Mouse (Mus musculus): ENCODE results near the gene Tbc1d19. TPM values are rescaled to one million over a fixed set of nuclear protein-coding genes. Genes with fewer than 3 reads are reported as not detected.

Gene Tbc1d19
- polyA plus RNA-seq (2015; fragmentation: Nextera tagmentation; extraction: Ambion mirVana), result 3.3 and 3.7 TPM in 2 replicates

DNA sequence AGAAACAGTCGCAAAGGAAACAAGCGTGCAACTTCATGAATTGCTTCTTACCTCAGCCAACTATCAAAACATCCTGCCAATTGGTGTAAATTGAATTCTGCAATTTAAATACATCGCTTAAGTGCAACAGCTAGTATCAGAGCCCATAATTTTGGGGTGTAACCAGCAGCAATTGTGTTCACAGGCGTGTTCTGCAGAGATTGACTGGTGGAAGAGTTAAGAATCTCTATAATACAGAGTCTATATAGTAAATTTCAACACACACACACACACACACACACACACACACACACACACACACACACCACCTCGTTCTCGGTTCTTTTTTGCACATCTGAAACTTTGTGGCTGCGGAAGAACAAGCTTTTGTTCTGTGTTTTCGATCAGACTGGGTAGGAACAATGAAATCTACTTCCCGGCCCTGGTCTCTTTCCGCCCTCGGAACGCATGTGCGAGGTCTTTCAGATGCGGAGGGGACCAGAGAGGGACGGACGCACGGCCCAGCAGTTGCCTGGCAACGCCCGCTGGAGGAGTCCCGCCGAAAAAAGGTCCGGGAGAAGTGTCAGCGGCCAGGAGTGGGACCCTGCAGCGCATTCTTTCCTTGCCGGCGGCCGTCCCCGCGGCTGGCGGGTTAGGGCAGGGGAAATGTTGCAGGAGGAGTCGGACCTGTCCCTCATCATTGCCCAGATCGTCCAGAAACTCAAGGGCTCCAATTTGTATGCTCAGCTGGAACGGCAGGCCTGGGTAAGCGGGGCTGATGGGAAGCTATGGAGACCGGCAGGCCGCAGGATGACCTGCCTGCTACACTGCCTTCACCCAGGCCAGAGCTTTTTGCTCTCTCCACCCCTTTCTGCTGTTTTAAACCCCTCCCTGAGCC is at the start of gene Tbc1d19:
Gene Tbc1d19, plus strand, starts transcription at position 492 of the 877 bp plus-strand sequence.
- H3K27ac ChIP-seq (ENCODE audit: low read depth), result no peak within 1 kb of the TSS
- TF ChIP-seq EP300 (IDR thresholded peaks at IDR 0.05; ENCODE audit: low read depth), result no peak
- TF ChIP-seq CTCF (IDR thresholded peaks at IDR 0.05; ENCODE audit: low read depth), result no peak

DNA sequence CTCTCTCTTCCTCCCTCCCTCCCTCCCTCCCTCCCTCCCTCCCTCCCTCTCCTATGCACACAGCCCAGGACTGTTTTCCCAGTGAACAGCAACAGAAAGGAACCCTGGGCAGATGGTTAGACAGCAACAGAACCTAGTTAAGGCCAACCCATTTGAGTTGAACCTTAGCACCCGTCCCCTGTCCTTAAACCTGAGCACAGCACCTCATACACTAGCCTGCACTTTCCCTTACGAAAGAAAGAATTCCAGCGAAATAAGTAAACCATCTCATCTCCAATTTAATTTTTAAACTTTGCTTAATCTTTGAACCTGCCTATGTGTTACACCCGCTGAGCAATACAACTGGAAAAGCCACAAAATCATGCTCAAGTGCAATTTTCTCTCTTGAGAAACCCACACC is 49.5 kb upstream of the Tbc1d19 start:
- 72% methylated on average over 4 of the region's 4 CpGs for WGBS (ENCODE audit: insufficient replicate concordance)
- H3K9ac ChIP-seq (replicated peaks), result no peak overlapping the region
- H3K4me2 ChIP-seq (ENCODE audit: low read depth, low read length), result no peak overlapping the region
- no peaks in the 10 kb centered on the region for H3K4me1 ChIP-seq (ENCODE audit: insufficient read depth)
- ATAC-seq (no peak), DNase-seq (no peak)
- H3K9me3 ChIP-seq (ENCODE audit: low read length), result no peaks in the 10 kb centered on the region
- no peaks in the 10 kb centered on the region for H3K27me3 ChIP-seq (ENCODE audit: insufficient read depth, low read length)
- no peaks in the 10 kb centered on the region for H3K36me3 ChIP-seq (replicated peaks; ENCODE audit: insufficient read depth, low read length)
- TF ChIP-seq CTCF (IDR thresholded peaks at IDR 0.05; ENCODE audit: low read depth) (no peak), EP300 (IDR thresholded peaks at IDR 0.05; ENCODE audit: low read depth) (no peak)
- no peak overlapping the region for H3K27ac ChIP-seq (ENCODE audit: low read depth)
- H3K4me3 ChIP-seq (ENCODE audit: low read depth, low read length), result no peak overlapping the region

More for the DNA sequence above, at the start of gene Tbc1d19:
- Histone ChIP-seq H3K36me3 (replicated peaks; ENCODE audit: insufficient read depth, low read length) (no peaks in the 10 kb centered on the region), H3K4me3 (ENCODE audit: low read depth, low read length) (peak within 1 kb of the TSS; percentile 79), H3K4me2 (ENCODE audit: low read depth, low read length) (peak within 1 kb of the TSS; percentile 83), H3K9me3 (ENCODE audit: low read length) (no peaks in the 10 kb centered on the region), H3K9ac (replicated peaks) (peak within 1 kb of the TSS; percentile 60), H3K4me1 (ENCODE audit: insufficient read depth) (peaks cover 7% of the 10 kb centered on the region), H3K27me3 (ENCODE audit: insufficient read depth, low read length) (no peaks in the 10 kb centered on the region)
- 9% methylated on average over 36 of the region's 36 CpGs for WGBS (ENCODE audit: insufficient replicate concordance)
- DNase-seq (peak; percentile 78), ATAC-seq (peak; percentile 98)

DNA sequence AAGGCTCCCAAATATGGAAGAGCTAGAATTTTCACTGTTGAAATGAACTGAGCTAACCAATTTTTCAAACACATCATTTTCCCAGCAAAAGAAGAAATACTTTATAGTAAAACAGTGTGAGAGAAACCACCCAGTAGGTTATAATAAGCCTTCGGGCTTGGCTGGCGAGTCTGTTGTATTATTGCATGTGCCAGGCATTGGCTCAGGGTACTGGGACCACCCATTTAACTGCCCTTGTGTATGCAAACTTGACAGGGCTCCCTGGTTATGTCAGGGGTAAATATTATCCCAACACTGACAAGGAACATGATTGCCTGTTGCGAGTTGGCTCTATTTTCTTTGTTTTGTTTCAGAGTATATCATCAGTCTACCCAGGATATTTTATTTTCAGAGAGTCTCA is 48.5 kb upstream of the Tbc1d19 start:
- 77% methylated on average over 3 of the region's 3 CpGs for WGBS (ENCODE audit: insufficient replicate concordance)
- no peak for TF ChIP-seq EP300 (IDR thresholded peaks at IDR 0.05; ENCODE audit: low read depth)
- TF ChIP-seq CTCF (IDR thresholded peaks at IDR 0.05; ENCODE audit: low read depth), result no peak
- H3K27me3 ChIP-seq (ENCODE audit: insufficient read depth, low read length), result no peaks in the 10 kb centered on the region
- H3K4me2 ChIP-seq (ENCODE audit: low read depth, low read length), result no peak overlapping the region
- H3K36me3 ChIP-seq (replicated peaks; ENCODE audit: insufficient read depth, low read length), result no peaks in the 10 kb centered on the region
- no peak overlapping the region for H3K27ac ChIP-seq (ENCODE audit: low read depth)
- H3K9me3 ChIP-seq (ENCODE audit: low read length), result no peaks in the 10 kb centered on the region
- H3K4me3 ChIP-seq (ENCODE audit: low read depth, low read length), result no peak overlapping the region
- no peaks in the 10 kb centered on the region for H3K4me1 ChIP-seq (ENCODE audit: insufficient read depth)
- DNase-seq (no peak), ATAC-seq (no peak)
- no peak overlapping the region for H3K9ac ChIP-seq (replicated peaks)

DNA sequence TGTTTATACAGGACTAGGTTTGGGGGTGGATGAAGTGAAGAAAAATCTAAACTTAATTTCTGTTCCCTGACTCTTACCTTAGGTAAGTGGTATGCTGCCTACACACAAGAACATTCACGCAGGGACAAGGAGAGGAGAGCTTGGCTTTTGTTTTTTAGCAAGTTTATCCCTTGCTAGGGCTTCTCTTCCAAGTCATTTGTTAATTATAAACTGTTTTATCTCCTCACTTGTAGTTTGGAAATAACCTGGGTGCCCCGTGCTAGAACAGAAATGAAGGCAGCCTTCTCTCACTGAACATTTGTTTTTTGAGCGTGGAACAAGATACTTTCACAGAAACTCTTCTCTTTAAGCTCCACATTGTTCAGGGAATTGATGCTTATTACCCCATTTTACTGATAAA is 48.1 kb upstream of the Tbc1d19 start:
- H3K9ac ChIP-seq (replicated peaks), result no peak overlapping the region
- no peak overlapping the region for H3K4me2 ChIP-seq (ENCODE audit: low read depth, low read length)
- H3K9me3 ChIP-seq (ENCODE audit: low read length), result no peaks in the 10 kb centered on the region
- no peak for ATAC-seq
- no peaks in the 10 kb centered on the region for H3K27me3 ChIP-seq (ENCODE audit: insufficient read depth, low read length)
- no peak for DNase-seq
- H3K4me1 ChIP-seq (ENCODE audit: insufficient read depth), result no peaks in the 10 kb centered on the region
- no peak overlapping the region for H3K4me3 ChIP-seq (ENCODE audit: low read depth, low read length)
- H3K36me3 ChIP-seq (replicated peaks; ENCODE audit: insufficient read depth, low read length), result no peaks in the 10 kb centered on the region
- WGBS (ENCODE audit: insufficient replicate concordance), result 71% methylated on average over 3 of the region's 3 CpGs
- no peak overlapping the region for H3K27ac ChIP-seq (ENCODE audit: low read depth)
- TF ChIP-seq EP300 (IDR thresholded peaks at IDR 0.05; ENCODE audit: low read depth) (no peak), CTCF (IDR thresholded peaks at IDR 0.05; ENCODE audit: low read depth) (no peak)

DNA sequence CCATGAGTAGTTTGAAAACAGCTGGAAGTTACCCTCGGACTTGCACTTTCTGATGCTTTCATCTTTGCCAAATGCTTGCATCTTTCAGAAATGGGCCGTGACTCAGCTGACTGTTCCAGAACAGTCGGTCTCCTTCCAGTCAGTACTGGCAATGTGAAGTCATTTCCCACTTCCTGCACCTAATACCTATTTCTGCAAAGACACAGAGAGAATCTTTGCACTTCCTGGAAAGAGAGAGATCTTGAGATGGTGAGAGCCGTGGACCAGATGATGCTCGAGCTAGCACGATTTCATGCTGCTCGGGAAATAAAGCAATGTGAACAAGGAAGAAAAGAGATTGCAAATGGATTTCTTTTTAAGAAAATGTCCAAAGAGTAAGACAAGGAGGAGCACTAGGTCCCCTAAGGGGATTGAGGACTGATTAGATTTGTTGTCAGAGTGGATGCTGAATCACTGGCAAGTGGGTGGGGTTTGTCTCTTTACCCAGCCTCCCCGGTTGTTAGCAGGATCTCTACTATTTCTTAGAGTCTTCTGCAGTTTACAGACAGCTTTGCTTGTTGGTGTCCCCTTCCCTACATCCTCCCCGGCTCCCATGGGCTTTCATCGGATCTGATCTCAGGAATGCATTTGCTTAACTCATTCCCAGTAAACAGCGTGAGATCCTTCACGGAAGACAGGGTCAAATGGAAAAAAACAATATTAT is 24.4 kb upstream of the Tbc1d19 start:
- Histone ChIP-seq H3K9me3 (ENCODE audit: low read length) (no peaks in the 10 kb centered on the region), H3K4me3 (ENCODE audit: low read depth, low read length) (no peak overlapping the region), H3K27ac (ENCODE audit: low read depth) (no peak overlapping the region), H3K4me2 (ENCODE audit: low read depth, low read length) (no peak overlapping the region), H3K36me3 (replicated peaks; ENCODE audit: insufficient read depth, low read length) (no peaks in the 10 kb centered on the region), H3K27me3 (ENCODE audit: insufficient read depth, low read length) (0 out of 2 replicates have a peak, but pooled peaks cover 2% of the 10 kb centered on the region), H3K4me1 (ENCODE audit: insufficient read depth) (no peaks in the 10 kb centered on the region), H3K9ac (replicated peaks) (no peak overlapping the region)
- DNase-seq (no peak), ATAC-seq (no peak)
- no peak for TF ChIP-seq EP300 (IDR thresholded peaks at IDR 0.05; ENCODE audit: low read depth)
- no peak for TF ChIP-seq CTCF (IDR thresholded peaks at IDR 0.05; ENCODE audit: low read depth)
- 58% methylated on average over 12 of the region's 12 CpGs for WGBS (ENCODE audit: insufficient replicate concordance)

DNA sequence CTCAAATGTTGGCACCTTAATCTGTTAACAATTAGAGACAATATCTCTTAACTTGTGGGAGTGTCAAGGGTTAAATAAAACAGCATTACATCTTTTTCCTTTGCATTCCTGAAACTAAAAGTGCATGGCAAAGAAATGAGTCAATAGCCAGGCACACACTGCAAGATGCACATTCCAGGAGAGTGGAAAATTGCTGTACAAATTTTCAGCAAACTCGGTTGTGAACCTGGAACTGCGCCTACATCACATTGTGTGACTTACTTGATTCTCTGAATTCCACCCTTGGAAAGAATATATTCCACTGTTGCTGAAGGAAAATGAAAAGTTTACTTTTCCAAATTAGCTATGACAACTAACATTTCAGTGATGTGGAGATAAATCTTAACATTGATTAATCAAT is 8.0 kb upstream of the Tbc1d19 start:
- no peak for TF ChIP-seq CTCF (IDR thresholded peaks at IDR 0.05; ENCODE audit: low read depth)
- no peak for TF ChIP-seq EP300 (IDR thresholded peaks at IDR 0.05; ENCODE audit: low read depth)
- 66% methylated on average over 2 of the region's 2 CpGs for WGBS (ENCODE audit: insufficient replicate concordance)

More for the DNA sequence above, 8.0 kb upstream of the Tbc1d19 start:
- ATAC-seq, result no peak
- no peaks in the 10 kb centered on the region for H3K4me1 ChIP-seq (ENCODE audit: insufficient read depth)
- H3K36me3 ChIP-seq (replicated peaks; ENCODE audit: insufficient read depth, low read length), result no peaks in the 10 kb centered on the region
- no peak overlapping the region for H3K27ac ChIP-seq (ENCODE audit: low read depth)
- H3K4me3 ChIP-seq (ENCODE audit: low read depth, low read length), result no peak overlapping the region
- H3K4me2 ChIP-seq (ENCODE audit: low read depth, low read length), result no peak overlapping the region
- H3K9ac ChIP-seq (replicated peaks), result no peak overlapping the region
- H3K9me3 ChIP-seq (ENCODE audit: low read length), result no peaks in the 10 kb centered on the region
- H3K27me3 ChIP-seq (ENCODE audit: insufficient read depth, low read length), result no peaks in the 10 kb centered on the region
- no peak for DNase-seq
